Mouse (Mus musculus): Measurements from ENCODE around the gene Thap7. TPM values are rescaled to one million over a fixed set of nuclear protein-coding genes. Genes with fewer than 3 reads are reported as not detected.
"Not testable (repeated sequence)": the region's sequence is repeated elsewhere in the genome, so short reads cannot be mapped to it uniquely, and the experiment has no call there.

Thap7 gene
- total RNA-seq (2015) (8.9 and 14.9 TPM in 2 replicates), total RNA-seq (2017) (19.1 and 29.2 TPM in 2 replicates)

DNA sequence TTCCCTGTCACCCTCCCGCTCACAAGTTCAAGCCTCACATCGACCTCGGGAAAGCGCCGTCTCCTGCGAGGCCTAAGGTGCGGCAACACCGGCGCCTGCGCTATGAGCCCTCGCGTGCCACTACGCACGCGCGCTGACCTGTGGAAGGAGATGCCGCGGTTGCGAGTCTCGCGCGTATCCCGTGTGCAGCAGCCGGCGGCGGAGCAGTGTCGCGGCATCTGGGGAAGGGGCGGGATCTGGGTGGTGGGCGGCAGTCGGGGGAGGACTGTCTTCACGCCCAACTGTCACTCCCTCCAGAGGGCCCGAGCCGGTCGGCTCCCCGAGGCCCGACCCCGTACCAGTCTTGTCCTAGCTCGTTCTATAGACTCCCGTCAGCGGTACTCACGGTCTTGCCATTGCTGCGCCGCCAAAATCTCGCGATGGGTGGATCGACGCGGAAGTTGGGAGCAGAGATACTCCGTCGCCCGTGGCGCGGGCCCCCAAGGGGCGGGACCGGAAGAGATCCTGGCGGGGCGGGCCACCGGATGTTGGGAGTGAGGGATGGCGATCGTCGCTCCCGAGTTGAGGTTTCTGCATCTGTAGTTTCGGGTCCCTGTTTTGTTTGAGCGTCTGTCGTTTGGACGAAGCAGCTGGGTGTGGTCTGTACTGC lies at the start of gene Thap7:
Gene Thap7 (minus strand): TSS at position 497 of the 649 bp plus-strand sequence.
- peak; percentile 91 for ATAC-seq (ENCODE audit: poor library complexity, severe bottlenecking)

- ATAC-seq (ENCODE audit: poor library complexity, severe bottlenecking): no peak
Observed at GRCm38 (mm10) chr16:17576825-17577215, 45.9 kb upstream of the Thap7 start.

DNA sequence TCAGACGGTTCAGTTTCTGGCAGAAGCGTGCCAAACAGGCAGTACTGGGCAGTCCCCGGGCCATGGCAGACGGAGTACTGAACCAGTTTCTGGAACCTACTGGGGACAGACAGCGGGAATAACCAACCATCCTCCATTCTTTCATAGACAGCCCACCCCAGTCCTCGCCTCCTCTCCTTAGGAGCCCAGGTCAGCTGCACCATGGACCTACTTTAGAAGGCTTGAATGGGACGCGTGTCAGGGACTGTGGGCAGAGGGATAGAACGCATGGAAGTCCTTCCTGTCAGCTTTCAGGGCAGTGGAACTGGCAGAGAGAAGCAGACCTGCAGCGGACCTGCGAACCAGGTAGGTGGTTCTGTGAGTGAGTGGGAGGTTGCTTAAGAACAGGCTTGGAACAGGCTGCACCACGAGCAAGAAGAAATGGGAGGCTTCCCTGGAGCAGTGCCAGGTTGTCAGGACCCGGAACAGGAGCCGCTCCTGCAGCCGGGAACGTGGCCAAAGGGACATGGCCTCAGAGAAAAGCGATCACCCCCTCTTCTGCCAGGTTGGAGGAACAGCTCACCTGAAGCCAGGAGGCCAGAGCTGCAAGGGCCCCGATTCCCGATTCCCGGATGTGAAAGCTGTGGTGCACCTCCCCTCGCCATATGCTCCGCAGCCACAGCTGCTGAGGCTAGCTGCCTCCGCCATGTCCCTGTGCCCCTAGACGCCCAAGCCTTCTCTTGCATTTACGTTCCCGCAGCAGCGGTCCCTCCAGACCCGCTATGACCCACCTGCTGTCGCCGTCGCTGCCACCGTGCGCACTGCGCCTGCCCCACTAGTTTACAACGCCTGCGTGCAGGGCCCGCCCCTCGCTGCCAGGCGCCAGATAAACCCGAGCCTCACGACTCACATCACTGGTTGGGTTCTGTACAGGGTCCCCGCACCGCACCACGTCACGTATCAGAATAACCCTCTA lies 45.2 kb upstream of the Thap7 start:
- ATAC-seq (ENCODE audit: poor library complexity, severe bottlenecking): peak; percentile 49

DNA sequence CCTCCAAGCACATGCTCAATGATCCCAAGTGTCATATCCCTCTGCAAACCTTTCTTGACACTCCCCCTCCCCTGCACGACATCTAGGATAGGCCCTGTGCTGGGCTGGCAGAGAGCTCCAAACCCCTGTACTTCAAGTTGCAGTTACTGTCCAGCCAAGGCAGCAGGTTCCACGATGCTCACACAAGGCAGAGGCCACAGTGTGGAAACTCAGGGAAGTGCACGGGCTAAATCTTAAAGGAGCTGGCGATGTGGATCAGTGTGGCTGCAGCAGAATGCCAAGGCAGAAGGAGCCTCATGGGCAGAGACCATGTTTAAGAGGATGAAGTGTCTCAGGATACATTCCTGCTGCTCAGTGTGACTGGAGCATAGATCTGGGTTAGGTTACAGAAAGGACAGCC lies 35.2 kb upstream of the Thap7 start:
- no peak for ATAC-seq (ENCODE audit: poor library complexity, severe bottlenecking)

GRCm38 (mm10) chr16:17564771-17565170 lies 33.8 kb upstream of the Thap7 start:
- ATAC-seq (ENCODE audit: poor library complexity, severe bottlenecking): no peak

GRCm38 (mm10) chr16:17564221-17564620 lies 33.3 kb upstream of the Thap7 start:
- no peak for ATAC-seq (ENCODE audit: poor library complexity, severe bottlenecking)

DNA sequence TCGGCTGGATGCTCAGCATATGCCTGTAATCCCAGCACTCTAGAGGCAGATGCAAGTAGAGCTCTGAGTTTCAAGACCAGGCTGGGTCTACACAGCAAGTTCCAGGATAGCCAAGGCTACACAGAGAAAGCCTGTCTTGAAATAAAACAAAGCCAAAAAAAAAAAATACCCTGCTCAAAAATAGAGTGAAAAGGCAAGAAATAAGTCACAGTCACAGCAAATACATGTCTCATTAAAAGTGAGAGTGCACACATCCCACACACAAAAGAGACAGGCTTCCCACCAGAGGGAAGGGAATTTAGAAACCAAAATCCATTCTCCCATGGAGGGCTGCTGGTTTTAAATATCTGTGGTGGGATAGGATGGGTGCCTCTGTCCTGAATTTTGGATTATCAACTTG lies 32.6 kb upstream of the Thap7 start:
- no peak for ATAC-seq (ENCODE audit: poor library complexity, severe bottlenecking)

GRCm38 (mm10) chr16:17561751-17562208 lies 30.8 kb upstream of the Thap7 start, which contains the start of gene P2rx6:
Gene P2rx6 (plus strand): TSS chr16:17561885.
- peak; percentile 55 for ATAC-seq (ENCODE audit: poor library complexity, severe bottlenecking)

DNA sequence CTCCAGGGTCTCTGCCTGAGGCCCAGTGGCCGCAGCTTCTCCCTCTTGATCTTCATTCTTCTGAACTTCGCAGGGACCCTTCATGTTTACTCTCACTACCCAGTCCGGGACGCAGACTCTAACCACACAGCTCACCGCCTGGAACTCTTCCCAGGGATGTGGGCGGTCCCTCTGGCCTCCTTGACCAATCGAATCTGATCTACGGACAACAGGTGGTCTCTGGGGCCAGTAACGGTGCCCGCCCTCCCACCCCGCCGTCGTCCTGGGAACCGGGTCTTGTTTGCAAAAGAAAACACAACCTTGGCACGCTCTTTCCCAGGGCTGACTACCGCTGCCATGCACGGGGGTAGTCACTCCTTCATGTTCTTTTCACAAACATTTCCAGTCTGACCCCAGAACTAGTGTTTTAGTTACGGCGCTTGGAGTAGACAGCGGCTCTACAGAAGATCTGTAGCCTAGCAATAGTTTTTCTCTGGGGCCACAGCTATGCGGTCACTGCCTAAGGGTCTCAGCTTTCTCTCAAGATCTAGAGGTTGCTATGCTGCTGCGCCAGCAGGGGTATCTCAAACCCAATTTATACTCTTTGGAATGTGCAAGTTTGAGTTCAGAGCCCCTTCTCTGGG lies 30.3 kb upstream of the Thap7 start, which contains the start of gene Lrrc74b:
Gene Lrrc74b (minus strand): TSS at position 120 of the 623 bp plus-strand sequence.
- no peak for ATAC-seq (ENCODE audit: poor library complexity, severe bottlenecking)

DNA sequence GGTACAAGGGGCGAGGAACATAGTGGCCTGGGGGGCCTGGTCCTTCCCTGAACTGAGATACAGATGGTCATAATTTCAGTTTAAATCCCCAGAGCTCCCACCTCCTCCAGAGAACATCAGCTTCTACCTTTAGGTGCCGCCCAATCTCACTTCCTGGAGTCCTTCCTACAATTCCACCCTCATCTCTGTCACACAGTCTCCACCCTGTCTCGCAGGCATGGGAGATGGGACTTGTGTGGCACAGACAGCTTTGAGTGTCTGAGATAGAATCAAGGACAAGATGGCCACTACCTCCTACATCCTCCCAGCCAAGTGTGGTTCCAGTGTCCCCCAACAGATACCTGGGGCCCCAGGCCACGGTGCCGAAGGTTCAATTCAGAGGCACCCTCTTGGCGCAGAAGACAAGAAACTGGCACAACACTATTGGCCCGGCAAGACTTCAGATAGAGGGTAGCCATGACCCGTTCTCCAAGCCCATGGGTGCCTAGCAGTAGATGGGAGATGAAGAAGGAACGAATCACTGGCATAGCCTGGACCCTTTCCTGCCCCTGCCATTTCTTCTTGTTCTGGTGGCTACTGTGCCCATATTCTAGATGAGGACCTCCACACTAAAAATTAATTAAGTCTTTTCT lies 28.6 kb upstream of the Thap7 start:
- ATAC-seq (ENCODE audit: poor library complexity, severe bottlenecking): no peak

DNA sequence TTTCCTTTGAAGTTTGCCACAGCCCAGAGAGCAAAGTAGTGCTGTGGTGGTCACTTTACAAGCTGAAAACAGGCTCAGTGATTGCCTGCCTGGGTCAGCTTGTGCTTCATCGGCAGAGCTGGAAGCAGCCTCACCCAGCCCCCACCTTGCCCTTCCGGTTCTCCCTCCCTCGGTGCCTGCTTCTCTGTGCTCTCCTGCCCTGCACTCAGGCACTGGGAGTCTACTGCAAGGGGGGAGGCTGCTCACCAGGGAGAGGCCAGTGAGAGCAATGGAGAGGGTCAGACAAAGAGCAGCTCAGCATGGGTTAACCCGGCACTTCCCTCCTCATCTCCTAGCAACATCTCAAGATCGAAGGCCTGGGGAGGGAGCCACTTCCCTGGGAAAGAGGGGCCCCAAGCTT lies 27.9 kb upstream of the Thap7 start:
- ATAC-seq (ENCODE audit: poor library complexity, severe bottlenecking): no peak

DNA sequence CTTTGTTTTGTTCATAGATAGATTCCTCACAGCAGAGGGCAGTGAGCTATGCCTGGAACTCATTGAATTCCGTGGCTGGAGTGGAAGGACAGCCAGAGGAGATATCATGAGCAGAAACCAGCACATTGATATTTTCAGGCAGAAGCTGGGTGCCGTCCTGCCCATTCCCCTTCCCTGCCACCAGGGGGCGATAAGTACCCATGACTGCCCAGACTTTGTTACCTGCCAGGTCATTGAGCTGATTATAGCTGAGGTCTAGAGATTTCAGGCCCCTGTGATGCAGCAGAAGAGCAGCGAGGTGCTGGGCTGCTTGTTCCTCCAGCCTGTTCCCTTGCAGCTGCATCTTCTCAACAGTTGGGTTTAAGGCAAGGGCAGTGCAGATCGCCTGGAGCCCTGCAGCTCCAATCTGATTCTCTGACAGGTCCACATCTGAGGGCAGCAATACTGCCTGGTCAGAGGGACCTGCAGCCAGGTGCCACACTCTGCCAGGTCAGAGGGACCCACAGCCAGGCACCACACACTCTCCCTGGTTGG lies 27.1 kb upstream of the Thap7 start:
- peak; percentile 62 for ATAC-seq (ENCODE audit: poor library complexity, severe bottlenecking)

GRCm38 (mm10) chr16:17556907-17557306 lies 26.0 kb upstream of the Thap7 start:
- no peak for ATAC-seq (ENCODE audit: poor library complexity, severe bottlenecking)

GRCm38 (mm10) chr16:17556180-17556579 lies 25.2 kb upstream of the Thap7 start:
- no peak for ATAC-seq (ENCODE audit: poor library complexity, severe bottlenecking)

GRCm38 (mm10) chr16:17554702-17555101 lies 23.8 kb upstream of the Thap7 start:
- not testable (repeated sequence) for ATAC-seq (ENCODE audit: poor library complexity, severe bottlenecking)

DNA sequence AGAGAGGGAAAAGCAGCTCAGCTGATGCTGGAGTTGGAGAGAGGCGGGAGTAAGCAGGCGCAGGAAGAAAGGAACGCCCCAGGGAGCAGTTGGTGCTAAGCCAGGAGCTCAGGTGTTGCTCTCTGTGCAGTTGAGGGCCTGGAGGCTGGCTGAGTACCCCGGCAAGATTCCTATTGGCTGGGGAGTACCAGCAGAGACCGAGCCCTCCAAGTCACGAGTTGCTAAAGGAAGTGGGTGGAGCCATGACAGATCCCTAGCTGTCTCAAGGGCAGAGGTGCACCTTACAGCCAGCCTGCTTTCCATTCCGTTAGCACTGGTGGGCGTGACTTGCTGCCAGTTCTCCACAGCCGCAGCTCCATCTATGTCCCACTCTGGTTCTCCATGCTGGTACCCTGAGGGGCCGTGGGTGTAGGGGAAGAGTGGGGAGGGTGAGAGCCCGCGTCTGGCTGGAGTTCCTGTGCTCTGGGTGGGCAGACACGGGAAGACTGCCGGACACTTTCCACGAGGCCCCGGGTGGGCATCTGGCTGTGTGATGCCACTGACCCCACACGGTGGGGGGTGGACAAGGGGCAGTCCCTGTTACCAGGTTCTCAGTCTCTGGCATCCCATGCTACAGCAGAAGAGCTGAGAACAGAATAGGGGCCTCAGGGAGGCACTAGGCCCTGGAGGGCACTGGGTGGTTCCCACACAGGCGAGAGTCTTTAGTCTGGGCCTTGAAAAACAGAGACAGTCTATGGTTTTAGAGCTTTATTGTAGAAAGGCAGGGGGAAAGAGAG lies 23.2 kb upstream of the Thap7 start:
- ATAC-seq (ENCODE audit: poor library complexity, severe bottlenecking): peak; percentile 80

- no peak for ATAC-seq (ENCODE audit: poor library complexity, severe bottlenecking)
Observed at GRCm38 (mm10) chr16:17552837-17553236, 21.9 kb upstream of the Thap7 start.

- ATAC-seq (ENCODE audit: poor library complexity, severe bottlenecking): no peak
Observed at GRCm38 (mm10) chr16:17542632-17543031, 11.7 kb upstream of the Thap7 start.

GRCm38 (mm10) chr16:17536584-17536983 lies 5.6 kb upstream of the Thap7 start:
- ATAC-seq (ENCODE audit: poor library complexity, severe bottlenecking): no peak

All from megakaryocyte, adult 5-6 weeks (primary cell).